Mouse (Mus musculus): ENCODE results near the gene Ablim1.

The Ablim1 gene

GRCm38 (mm10) chr19:57221684-57222235 lies 93.0 kb downstream of the Ablim1 start:
- DNase-seq (ENCODE audit: low spot score), result no peak

- no peak for DNase-seq (ENCODE audit: low spot score)
These were observed 95.0 kb downstream of the Ablim1 start for GRCm38 (mm10) chr19:57219758-57220157.

DNA sequence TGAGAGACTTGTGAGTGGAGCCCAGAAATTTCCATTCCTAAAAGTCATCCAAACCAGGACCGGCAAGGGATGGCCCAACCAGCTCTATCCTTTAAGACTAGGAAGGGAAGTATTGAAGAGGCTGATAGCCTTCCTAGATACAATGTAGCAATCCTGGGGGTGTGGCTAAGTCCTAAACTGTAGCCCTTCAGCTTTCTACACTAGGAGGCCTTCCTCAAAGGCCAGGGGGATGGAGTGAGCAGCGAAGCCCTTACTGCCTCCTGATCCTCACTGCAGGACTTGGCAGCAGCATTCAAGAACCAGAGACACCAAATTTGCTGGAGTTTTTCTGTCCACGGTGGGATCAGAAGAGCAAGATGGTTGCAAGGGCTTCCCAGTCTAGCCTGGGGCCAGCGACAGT lies 97.6 kb downstream of the Ablim1 start:
- no peak for DNase-seq (ENCODE audit: low spot score)

DNA sequence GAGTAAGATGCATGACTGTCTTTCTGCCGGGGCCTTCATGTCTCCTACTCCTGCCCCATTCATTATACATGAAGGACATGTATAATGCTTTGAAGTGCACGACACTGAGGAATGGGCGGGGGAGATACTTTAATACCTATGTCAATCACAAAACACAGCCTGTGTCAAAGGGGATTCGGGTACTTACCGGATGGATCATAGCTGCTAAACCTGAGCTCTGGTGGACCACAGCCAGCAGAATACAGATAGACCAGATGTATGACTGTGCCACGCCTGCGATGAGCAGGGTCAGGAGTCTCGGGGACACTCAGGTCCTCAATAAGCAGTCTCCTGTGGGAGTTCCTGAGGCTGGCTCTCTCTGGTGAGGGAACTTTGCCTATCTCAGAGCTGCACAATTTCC lies 99.2 kb downstream of the Ablim1 start:
- DNase-seq (ENCODE audit: low spot score), result no peak

- no peak for DNase-seq (ENCODE audit: low spot score)
These were observed 102.3 kb downstream of the Ablim1 start for GRCm38 (mm10) chr19:57212406-57212805.

DNA sequence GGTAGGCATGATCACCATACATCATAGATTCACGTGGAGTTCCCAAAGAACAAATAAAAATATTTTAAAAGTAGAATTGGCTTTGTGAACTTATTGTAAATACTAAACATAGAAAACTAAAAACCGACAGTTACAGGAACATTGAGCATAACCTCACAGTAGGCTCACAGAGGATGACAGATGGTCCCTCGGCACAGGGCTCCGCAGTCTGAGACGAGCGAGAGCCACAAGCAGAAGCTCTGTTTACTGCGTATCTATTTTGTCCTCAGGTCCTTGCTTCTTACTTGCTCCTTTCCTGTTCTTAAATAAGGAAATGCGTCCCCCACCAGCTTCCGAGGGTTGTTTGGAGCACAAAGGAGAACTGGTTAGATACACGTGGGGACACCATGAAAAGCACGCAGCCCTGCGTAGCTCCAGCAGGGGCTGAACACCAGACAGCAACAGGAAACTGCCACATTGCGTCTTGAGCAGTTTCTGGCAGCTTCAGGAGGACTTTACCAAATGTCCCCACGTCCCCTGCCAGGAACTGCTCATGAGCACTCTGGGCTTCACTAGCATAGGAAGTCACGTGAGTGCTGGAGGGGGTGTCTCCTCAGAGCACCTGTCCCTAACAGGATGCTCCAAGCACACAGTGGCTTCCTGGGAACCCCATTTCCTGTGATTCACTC lies 103.1 kb downstream of the Ablim1 start:
- no peak for DNase-seq (ENCODE audit: low spot score)

DNA sequence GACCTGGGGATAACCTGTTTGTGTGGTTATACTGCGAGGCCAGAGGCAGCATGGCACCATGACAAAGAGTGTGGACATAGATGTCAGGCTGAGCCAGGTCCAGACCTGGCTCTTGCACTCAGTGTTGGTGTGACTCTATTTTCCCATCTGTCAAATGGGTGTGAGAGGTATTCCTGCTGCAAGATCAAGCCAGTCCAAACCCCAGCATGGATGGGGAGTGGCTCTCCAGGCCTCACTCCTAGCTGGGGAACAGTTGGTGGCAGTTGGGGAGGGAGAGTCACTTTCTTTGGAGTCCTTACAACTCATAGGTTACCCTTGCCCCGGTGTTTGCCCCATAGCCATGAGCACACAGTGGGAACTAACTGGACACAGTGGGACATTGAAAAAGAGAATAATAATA lies 103.8 kb downstream of the Ablim1 start:
- no peak for DNase-seq (ENCODE audit: low spot score)

GRCm38 (mm10) chr19:57204101-57204500 lies 110.6 kb downstream of the Ablim1 start:
- DNase-seq (ENCODE audit: low spot score), result peak; percentile 24

GRCm38 (mm10) chr19:57202554-57202953 lies 112.2 kb downstream of the Ablim1 start:
- no peak for DNase-seq (ENCODE audit: low spot score)

GRCm38 (mm10) chr19:57201090-57201483 lies 113.6 kb downstream of the Ablim1 start:
- no peak for DNase-seq (ENCODE audit: low spot score)

DNA sequence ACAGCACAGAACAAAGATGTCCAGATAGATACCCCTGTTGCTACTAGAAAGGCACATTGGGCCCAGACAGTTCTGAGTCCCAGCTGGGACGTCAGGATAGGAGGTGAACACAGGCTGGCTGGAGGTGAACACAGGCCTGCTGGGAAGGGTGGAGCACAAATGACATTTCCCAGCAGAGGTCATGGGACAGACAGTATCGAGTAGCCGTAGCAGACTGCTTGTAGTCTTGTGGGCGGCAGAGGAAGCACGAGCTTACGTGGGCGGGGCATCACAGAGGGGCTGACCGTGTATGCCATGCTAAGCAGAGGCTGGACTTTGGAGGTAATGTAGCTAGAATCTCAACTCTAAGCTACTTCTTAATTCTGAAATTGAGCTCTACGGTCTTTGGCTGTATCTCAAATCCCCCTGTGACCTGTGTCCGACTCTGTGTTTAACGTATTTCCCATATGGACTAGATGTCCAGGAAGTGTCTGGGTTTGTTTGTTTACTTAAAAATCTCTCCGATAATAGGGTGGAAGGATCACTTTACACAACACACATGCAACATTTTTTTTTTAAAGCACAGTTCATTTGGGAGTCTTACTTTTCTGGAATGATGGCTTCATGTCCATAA lies 114.1 kb downstream of the Ablim1 start:
- no peak for DNase-seq (ENCODE audit: low spot score)

- DNase-seq (ENCODE audit: low spot score), result no peak
These were observed 115.4 kb downstream of the Ablim1 start for GRCm38 (mm10) chr19:57199361-57199760.

- DNase-seq (ENCODE audit: low spot score), result no peak
These were observed 116.2 kb downstream of the Ablim1 start for GRCm38 (mm10) chr19:57198531-57198930.

DNA sequence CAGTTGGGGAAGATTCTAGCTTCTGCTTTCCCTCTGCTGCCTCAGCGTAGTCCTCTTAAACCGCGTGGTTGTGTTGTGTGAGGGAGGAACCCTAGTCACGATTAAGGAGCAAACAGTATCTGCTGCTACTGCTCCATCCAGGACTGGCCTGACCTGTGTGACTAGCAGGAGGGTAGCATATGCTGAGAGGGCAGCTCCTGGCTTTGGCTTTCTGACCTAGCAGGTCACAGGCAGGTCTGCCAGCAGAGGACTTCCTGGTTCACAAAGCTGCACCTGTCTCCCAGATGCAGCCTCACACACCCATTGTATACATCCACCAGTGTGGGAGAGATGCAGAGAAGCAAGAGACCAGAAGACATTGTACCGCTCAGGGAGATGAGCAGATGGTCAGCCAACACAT lies 116.7 kb downstream of the Ablim1 start:
- DNase-seq (ENCODE audit: low spot score), result no peak

DNA sequence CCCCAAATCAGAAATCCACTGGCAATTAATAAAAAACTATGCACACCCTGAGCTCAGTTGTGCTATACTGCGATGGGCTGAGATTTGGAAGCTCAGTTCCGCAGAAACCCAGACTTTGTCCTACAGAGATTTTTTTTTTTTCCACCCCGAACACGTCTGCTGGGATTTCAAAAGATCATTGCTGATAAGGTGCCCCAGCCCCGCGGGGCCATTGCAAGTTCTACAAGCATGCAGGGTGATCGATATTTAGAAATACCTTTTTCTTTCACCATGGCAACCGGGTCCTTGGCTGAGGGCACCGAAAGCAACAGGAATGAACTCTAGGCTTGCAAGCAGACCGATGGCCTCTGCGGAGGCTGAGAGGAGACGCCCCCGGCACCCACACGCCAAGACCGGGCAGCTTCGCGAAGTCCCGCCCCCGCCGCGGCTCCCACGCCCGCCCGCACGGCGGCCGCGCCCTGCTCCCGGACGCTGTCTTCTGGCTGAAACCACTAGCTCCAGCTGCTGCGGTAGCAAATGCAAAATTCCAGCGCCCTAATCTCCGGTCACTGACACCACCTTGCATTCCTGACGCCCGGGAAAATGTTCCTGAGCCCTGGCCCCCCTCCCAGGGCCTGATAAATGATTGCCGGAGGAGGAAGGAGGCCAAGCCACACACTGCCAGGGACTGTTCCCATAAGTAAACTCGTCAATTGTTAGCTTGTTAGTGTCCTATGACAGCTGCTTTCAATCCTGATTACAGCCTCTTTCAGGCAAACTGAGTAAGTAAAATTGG lies 117.5 kb downstream of the Ablim1 start:
- peak; percentile 62 for DNase-seq (ENCODE audit: low spot score)

DNA sequence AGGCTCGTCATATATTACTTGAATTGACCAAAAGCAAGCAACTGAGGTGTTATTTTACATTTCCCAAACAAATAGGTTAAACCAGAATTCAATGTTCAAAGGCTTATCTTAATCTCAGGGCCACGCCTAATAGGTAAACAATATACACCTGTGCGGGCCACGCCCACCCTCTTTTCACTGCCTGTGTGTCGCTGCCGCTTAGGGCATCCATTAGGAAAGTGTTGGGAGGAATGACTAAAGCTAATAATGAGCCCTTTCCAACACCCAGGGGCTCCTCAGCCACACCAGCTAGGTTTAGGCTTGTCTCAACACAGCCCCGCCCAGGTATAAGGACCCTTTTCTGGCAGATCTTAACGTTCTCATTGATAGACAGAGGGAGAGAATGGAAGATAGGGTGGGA lies 118.1 kb downstream of the Ablim1 start:
- no peak for DNase-seq (ENCODE audit: low spot score)

GRCm38 (mm10) chr19:57195169-57195930 lies 119.4 kb downstream of the Ablim1 start:
- DNase-seq (ENCODE audit: low spot score), result no peak

DNA sequence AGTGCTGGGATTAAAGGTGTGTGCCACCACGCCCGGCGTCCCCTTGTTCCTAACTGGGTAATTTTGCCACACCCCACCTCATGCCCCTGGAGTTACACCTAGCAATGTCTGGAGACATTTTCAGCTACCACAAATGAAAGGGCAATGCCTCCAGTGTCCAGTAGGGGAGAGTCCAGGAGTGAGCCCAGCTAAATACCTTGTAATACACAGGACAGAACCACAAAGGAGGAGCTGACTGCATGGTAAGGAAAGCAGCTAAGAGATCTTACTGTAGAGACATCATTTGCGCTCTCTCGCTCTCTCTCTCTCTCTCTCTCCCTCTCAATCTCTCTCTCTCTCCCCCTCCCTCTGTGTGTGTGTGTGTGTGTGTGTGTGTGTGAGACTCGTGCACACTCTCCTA lies 120.8 kb downstream of the Ablim1 start:
- DNase-seq (ENCODE audit: low spot score), result no peak

GRCm38 (mm10) chr19:57193382-57193781 lies 121.3 kb downstream of the Ablim1 start:
- DNase-seq (ENCODE audit: low spot score), result no peak

DNA sequence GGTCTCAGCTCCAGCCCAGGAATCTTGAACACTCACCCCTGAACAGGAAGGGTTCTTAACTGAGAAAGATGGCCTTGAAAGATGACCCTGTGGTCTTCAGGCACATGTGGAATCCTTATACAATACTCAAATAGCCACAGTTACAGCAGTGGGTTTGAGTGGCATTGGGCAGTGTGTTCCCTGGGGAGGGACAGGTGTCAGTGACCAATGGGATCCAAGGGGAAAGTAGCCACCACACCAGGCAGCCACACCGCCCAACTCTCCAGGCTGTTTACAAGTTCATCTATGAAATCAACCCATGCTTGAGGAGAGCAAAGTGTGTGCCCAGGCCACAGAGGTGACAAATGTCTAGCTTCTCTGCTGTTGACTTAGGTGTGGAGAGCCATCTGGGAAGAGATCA lies 123.6 kb downstream of the Ablim1 start:
- DNase-seq (ENCODE audit: low spot score), result no peak

DNA sequence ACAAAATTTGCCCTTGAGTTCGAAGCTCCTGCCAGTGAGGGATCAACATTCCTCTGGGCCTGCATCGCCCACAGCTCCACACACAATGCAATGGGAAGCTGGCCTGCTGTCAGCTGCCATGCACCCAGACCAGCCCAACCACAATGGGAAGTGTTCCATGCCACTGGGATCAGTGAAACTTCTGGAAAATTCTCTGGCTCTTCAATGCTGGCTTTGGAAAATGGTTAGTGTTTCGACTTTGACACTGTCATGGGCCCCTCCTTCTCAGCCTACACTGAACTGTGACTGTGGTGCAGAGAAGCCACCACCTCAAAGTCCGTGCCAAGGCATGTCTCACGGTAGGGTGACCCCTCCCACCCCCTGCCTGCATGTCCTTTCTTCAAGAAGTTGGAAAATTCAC lies 125.3 kb downstream of the Ablim1 start:
- no peak for DNase-seq (ENCODE audit: low spot score)

- no peak for DNase-seq (ENCODE audit: low spot score)
These were observed 126.2 kb downstream of the Ablim1 start for GRCm38 (mm10) chr19:57188553-57188952.
